Mouse (Mus musculus): ENCODE measurements around the gene Sult5a1. TPM values are rescaled to one million over a fixed set of nuclear protein-coding genes. Genes with fewer than 3 reads are reported as not detected.

The Sult5a1 gene
- polyA plus RNA-seq, 1 experiment from 2014 or later = 7.5 TPM

GRCm38 (mm10) chr8:123181391-123181790 lies 23.3 kb upstream of the Sult5a1 start:
- no peak overlapping the region for H3K4me3 ChIP-seq
- peaks cover 14% of the 10 kb centered on the region for H3K4me1 ChIP-seq
- no peak overlapping the region for H3K27ac ChIP-seq (replicated peaks)
- no peak overlapping the region for H3K4me2 ChIP-seq
- H3K36me3 ChIP-seq = no peaks in the 10 kb centered on the region
- H3K9ac ChIP-seq = no peak overlapping the region
- H3K27me3 ChIP-seq (replicated peaks) = no peaks in the 10 kb centered on the region
- 60% methylated on average over 3 of the region's 3 CpGs for WGBS
- no peak for ATAC-seq (ENCODE audit: extremely low read depth, insufficient number of reproducible peaks, low FRiP score, low TSS enrichment)
- H3K9me3 ChIP-seq = peaks cover 17% of the 10 kb centered on the region

- H3K9me3 ChIP-seq = no peaks in the 10 kb centered on the region
- no peak overlapping the region for H3K4me2 ChIP-seq
- WGBS = 37% methylated on average over 9 of the region's 9 CpGs
- peak overlapping the region; percentile 1; the same call in 1 of the 2 replicates for H3K9ac ChIP-seq
- 0 out of 2 replicates have a peak overlapping the region, but pooled peaks have one; percentile 32 for H3K27ac ChIP-seq (replicated peaks)
- no peak overlapping the region for H3K4me3 ChIP-seq
- ATAC-seq (ENCODE audit: extremely low read depth, insufficient number of reproducible peaks, low FRiP score, low TSS enrichment) = peak; percentile 10; the same call in 1 of the 2 replicates
- H3K4me1 ChIP-seq = peaks cover 42% of the 10 kb centered on the region
- no peaks in the 10 kb centered on the region for H3K36me3 ChIP-seq
- no peaks in the 10 kb centered on the region for H3K27me3 ChIP-seq (replicated peaks)
Observed at GRCm38 (mm10) chr8:123156070-123156773, 1.9 kb downstream of the Sult5a1 start.

- WGBS = 69% methylated on average over 5 of the region's 5 CpGs
- Histone ChIP-seq H3K27me3 (replicated peaks) (no peaks in the 10 kb centered on the region), H3K4me1 (peaks cover 42% of the 10 kb centered on the region), H3K9me3 (no peaks in the 10 kb centered on the region), H3K9ac (no peak overlapping the region), H3K27ac (replicated peaks) (no peak overlapping the region), H3K4me3 (no peak overlapping the region), H3K36me3 (no peaks in the 10 kb centered on the region), H3K4me2 (no peak overlapping the region)
- no peak for ATAC-seq (ENCODE audit: extremely low read depth, insufficient number of reproducible peaks, low FRiP score, low TSS enrichment)
Observed at GRCm38 (mm10) chr8:123155177-123155576, 2.9 kb downstream of the Sult5a1 start.

- no peaks in the 10 kb centered on the region for H3K27me3 ChIP-seq (replicated peaks)
- H3K4me2 ChIP-seq = no peak overlapping the region
- H3K4me3 ChIP-seq = no peak overlapping the region
- H3K9me3 ChIP-seq = no peaks in the 10 kb centered on the region
- no peak for ATAC-seq (ENCODE audit: extremely low read depth, insufficient number of reproducible peaks, low FRiP score, low TSS enrichment)
- 52% methylated on average over 9 of the region's 9 CpGs for WGBS
- H3K36me3 ChIP-seq = no peaks in the 10 kb centered on the region
- H3K27ac ChIP-seq (replicated peaks) = peak overlapping the region; percentile 67
- no peak overlapping the region for H3K9ac ChIP-seq
- peaks cover 6% of the 10 kb centered on the region for H3K4me1 ChIP-seq
Observed at GRCm38 (mm10) chr8:123150737-123151171, 7.4 kb downstream of the Sult5a1 start.

- Histone ChIP-seq H3K4me2 (no peak overlapping the region), H3K9ac (no peak overlapping the region), H3K27me3 (replicated peaks) (no peaks in the 10 kb centered on the region), H3K4me1 (peaks cover 13% of the 10 kb centered on the region), H3K4me3 (no peak overlapping the region), H3K36me3 (no peaks in the 10 kb centered on the region), H3K27ac (replicated peaks) (no peak overlapping the region), H3K9me3 (no peaks in the 10 kb centered on the region)
- no peak for ATAC-seq (ENCODE audit: extremely low read depth, insufficient number of reproducible peaks, low FRiP score, low TSS enrichment)
- 77% methylated on average over 7 of the region's 7 CpGs for WGBS
Observed at GRCm38 (mm10) chr8:123146390-123146789, 11.7 kb downstream of the Sult5a1 start.

- Histone ChIP-seq H3K4me1 (peaks cover 13% of the 10 kb centered on the region), H3K9me3 (no peaks in the 10 kb centered on the region), H3K4me3 (no peak overlapping the region), H3K9ac (no peak overlapping the region), H3K27me3 (replicated peaks) (no peaks in the 10 kb centered on the region), H3K27ac (replicated peaks) (no peak overlapping the region), H3K36me3 (no peaks in the 10 kb centered on the region), H3K4me2 (no peak overlapping the region)
- no peak for ATAC-seq (ENCODE audit: extremely low read depth, insufficient number of reproducible peaks, low FRiP score, low TSS enrichment)
- WGBS = 48% methylated on average over 6 of the region's 6 CpGs
Observed at GRCm38 (mm10) chr8:123145279-123145678, 12.8 kb downstream of the Sult5a1 start.

- H3K27ac ChIP-seq (replicated peaks) = peak overlapping the region; percentile 40
- H3K4me2 ChIP-seq = no peak overlapping the region
- H3K4me3 ChIP-seq = no peak overlapping the region
- 64% methylated on average over 14 of the region's 14 CpGs for WGBS
- no peaks in the 10 kb centered on the region for H3K9me3 ChIP-seq
- peaks cover 29% of the 10 kb centered on the region for H3K4me1 ChIP-seq
- no peak for ATAC-seq (ENCODE audit: extremely low read depth, insufficient number of reproducible peaks, low FRiP score, low TSS enrichment)
- no peak overlapping the region for H3K9ac ChIP-seq
- no peaks in the 10 kb centered on the region for H3K36me3 ChIP-seq
- H3K27me3 ChIP-seq (replicated peaks) = no peaks in the 10 kb centered on the region
Observed at GRCm38 (mm10) chr8:123141741-123142462, 16.2 kb downstream of the Sult5a1 start.

- WGBS = 64% methylated on average over 4 of the region's 4 CpGs
- Histone ChIP-seq H3K9me3 (no peaks in the 10 kb centered on the region), H3K4me2 (no peak overlapping the region), H3K27me3 (replicated peaks) (no peaks in the 10 kb centered on the region), H3K36me3 (no peaks in the 10 kb centered on the region), H3K4me3 (no peak overlapping the region), H3K27ac (replicated peaks) (no peak overlapping the region), H3K4me1 (peaks cover 42% of the 10 kb centered on the region), H3K9ac (no peak overlapping the region)
- no peak for ATAC-seq (ENCODE audit: extremely low read depth, insufficient number of reproducible peaks, low FRiP score, low TSS enrichment)
Observed at GRCm38 (mm10) chr8:123138741-123139140, 19.4 kb downstream of the Sult5a1 start.

GRCm38 (mm10) chr8:123137645-123138077 lies 20.5 kb downstream of the Sult5a1 start:
- ATAC-seq (ENCODE audit: extremely low read depth, insufficient number of reproducible peaks, low FRiP score, low TSS enrichment) = peak; percentile 59; the same call in 1 of the 2 replicates

GRCm38 (mm10) chr8:123136287-123136686 lies 21.8 kb downstream of the Sult5a1 start:
- H3K4me3 ChIP-seq = no peak overlapping the region
- H3K36me3 ChIP-seq = no peaks in the 10 kb centered on the region
- peaks cover 3% of the 10 kb centered on the region; the same call in 1 of the 2 replicates for H3K9me3 ChIP-seq
- no peaks in the 10 kb centered on the region for H3K27me3 ChIP-seq (replicated peaks)
- H3K27ac ChIP-seq (replicated peaks) = no peak overlapping the region
- H3K4me2 ChIP-seq = no peak overlapping the region
- H3K4me1 ChIP-seq = peaks cover 32% of the 10 kb centered on the region
- no peak for ATAC-seq (ENCODE audit: extremely low read depth, insufficient number of reproducible peaks, low FRiP score, low TSS enrichment)
- no peak overlapping the region for H3K9ac ChIP-seq
- 73% methylated on average over 9 of the region's 9 CpGs for WGBS

More at GRCm38 (mm10) chr8:123137645-123138077, 20.5 kb downstream of the Sult5a1 start:
- Histone ChIP-seq H3K36me3 (no peaks in the 10 kb centered on the region), H3K9ac (peak overlapping the region; percentile 41), H3K4me2 (no peak overlapping the region), H3K27ac (replicated peaks) (peak overlapping the region; percentile 74), H3K4me3 (no peak overlapping the region), H3K27me3 (replicated peaks) (no peaks in the 10 kb centered on the region), H3K4me1 (peaks cover 41% of the 10 kb centered on the region), H3K9me3 (peaks cover 3% of the 10 kb centered on the region; the same call in 1 of the 2 replicates)
- WGBS = 6% methylated on average over 2 of the region's 2 CpGs

- WGBS = 55% methylated on average over 9 of the region's 9 CpGs
- ATAC-seq (ENCODE audit: extremely low read depth, insufficient number of reproducible peaks, low FRiP score, low TSS enrichment) = no peak
- H3K4me1 ChIP-seq = peaks cover 32% of the 10 kb centered on the region
- H3K9ac ChIP-seq = no peak overlapping the region
- H3K4me2 ChIP-seq = no peak overlapping the region
- no peak overlapping the region for H3K27ac ChIP-seq (replicated peaks)
- no peaks in the 10 kb centered on the region for H3K36me3 ChIP-seq
- no peaks in the 10 kb centered on the region for H3K27me3 ChIP-seq (replicated peaks)
- no peak overlapping the region for H3K4me3 ChIP-seq
- peaks cover 3% of the 10 kb centered on the region; the same call in 1 of the 2 replicates for H3K9me3 ChIP-seq
Observed at GRCm38 (mm10) chr8:123135806-123136205, 22.3 kb downstream of the Sult5a1 start.
